8 mouse cellular contexts compared by ENCODE assay signal in genomic region chr4:148082257-148083044, GRCm38 (mm10). TPM values are rescaled to one million over a fixed set of nuclear protein-coding genes. Genes with fewer than 3 reads are reported as not detected.
DNase-seq lines count a peak whose midpoint lies in the region; ATAC-seq lines count a peak whose summit lies in the region.

No protein-coding gene starts in this region.

- intact Hi-C loops in left cerebral cortex, postnatal 4 days (cut with DNase I): no loop called here

- peaks cover 14% of the 10 kb centered on the region; the same call in 1 of the 2 replicates for H3K27me3 ChIP-seq in midbrain, embryonic 10.5 days (ENCODE audit: low read depth, poor library complexity, severe bottlenecking)
- no peaks in the 10 kb centered on the region for H3K27me3 ChIP-seq in midbrain, embryonic 16.5 days (ENCODE audit: control insufficient read depth, insufficient read depth, low read depth, low read length)
- H3K27me3 ChIP-seq in heart, embryonic 11.5 days (ENCODE audit: control insufficient read depth, insufficient read depth, low read length): no peaks in the 10 kb centered on the region
- H3K27me3 ChIP-seq in midbrain, embryonic 14.5 days (ENCODE audit: control insufficient read depth, insufficient read depth, low read length): no peaks in the 10 kb centered on the region

- H3K27ac ChIP-seq in midbrain, embryonic 10.5 days (replicated peaks): no peak overlapping the region
- H3K27ac ChIP-seq in midbrain, embryonic 16.5 days (ENCODE audit: low read length): no peak overlapping the region
- no peak overlapping the region for H3K27ac ChIP-seq in heart, embryonic 11.5 days (ENCODE audit: low read depth, low read length)
- H3K27ac ChIP-seq in midbrain, embryonic 14.5 days (replicated peaks; ENCODE audit: low read depth, low read length): no peak overlapping the region

- no peak overlapping the region for H3K4me3 ChIP-seq in midbrain, embryonic 10.5 days
- no peak overlapping the region for H3K4me3 ChIP-seq in midbrain, embryonic 16.5 days (ENCODE audit: low read depth, low read length)
- H3K4me3 ChIP-seq in heart, embryonic 11.5 days (ENCODE audit: low read depth, low read length): no peak overlapping the region
- no peak overlapping the region for H3K4me3 ChIP-seq in midbrain, embryonic 14.5 days (replicated peaks; ENCODE audit: low read depth, low read length)

- peaks cover 49% of the 10 kb centered on the region for H3K4me1 ChIP-seq in midbrain, embryonic 10.5 days
- peaks cover 2% of the 10 kb centered on the region; the same call in 1 of the 2 replicates for H3K4me1 ChIP-seq in midbrain, embryonic 16.5 days (ENCODE audit: control insufficient read depth, insufficient read depth, low read length)
- peaks cover 29% of the 10 kb centered on the region for H3K4me1 ChIP-seq in heart, embryonic 11.5 days (ENCODE audit: control insufficient read depth, insufficient read depth, low read length)
- H3K4me1 ChIP-seq in midbrain, embryonic 14.5 days (ENCODE audit: control insufficient read depth, insufficient read depth, low read length): peaks cover 4% of the 10 kb centered on the region; the same call in 1 of the 2 replicates

- no peak for ATAC-seq in midbrain, embryonic 16.5 days
- peak; percentile 4; the same call in 1 of the 2 replicates for ATAC-seq in heart, embryonic 11.5 days (replicated peaks; ENCODE audit: insufficient number of reproducible peaks, low FRiP score, low TSS enrichment)
- ATAC-seq in midbrain, embryonic 14.5 days (ENCODE audit: low FRiP score, low TSS enrichment): no peak

- no peaks in the 10 kb centered on the region for H3K9me3 ChIP-seq in midbrain, embryonic 10.5 days (replicated peaks)
- H3K9me3 ChIP-seq in midbrain, embryonic 16.5 days (replicated peaks; ENCODE audit: control insufficient read depth, low read length, poor library complexity, severe bottlenecking): no peaks in the 10 kb centered on the region
- no peaks in the 10 kb centered on the region for H3K9me3 ChIP-seq in heart, embryonic 11.5 days (replicated peaks; ENCODE audit: control insufficient read depth, low read length)
- H3K9me3 ChIP-seq in midbrain, embryonic 14.5 days (ENCODE audit: control insufficient read depth, low read length): no peaks in the 10 kb centered on the region

- H3K9ac ChIP-seq in midbrain, embryonic 16.5 days (ENCODE audit: low read depth, low read length): no peak overlapping the region
- no peak overlapping the region for H3K9ac ChIP-seq in heart, embryonic 11.5 days (ENCODE audit: low read depth, low read length)
- no peak overlapping the region for H3K9ac ChIP-seq in midbrain, embryonic 14.5 days (replicated peaks; ENCODE audit: low read length)

- H3K4me2 ChIP-seq in midbrain, embryonic 16.5 days (ENCODE audit: low read length): no peak overlapping the region
- no peak overlapping the region for H3K4me2 ChIP-seq in heart, embryonic 11.5 days
- no peak overlapping the region for H3K4me2 ChIP-seq in midbrain, embryonic 14.5 days (ENCODE audit: low read length)

- 60% methylated on average over 12 of the region's 12 CpGs for WGBS in midbrain, embryonic 10.5 days
- WGBS in midbrain, embryonic 16.5 days: 54% methylated on average over 12 of the region's 12 CpGs
- WGBS in heart, embryonic 11.5 days (ENCODE audit: insufficient replicate concordance): 41% methylated on average over 12 of the region's 12 CpGs
- WGBS in midbrain, embryonic 14.5 days: 58% methylated on average over 12 of the region's 12 CpGs

- DNase-seq in midbrain, embryonic 10.5 days (ENCODE audit: low spot score): peak; percentile 64
- peak; percentile 25 for DNase-seq in Muller cell, postnatal 12 days (ENCODE audit: inconsistent ontology term)
- DNase-seq in cerebellum, postnatal 36 days: peak; percentile 51 to 55
- DNase-seq in left cerebral cortex, postnatal 4 days: peak; percentile 71
- peak; percentile 71 for DNase-seq in midbrain, embryonic 14.5 days
- peak; percentile 86 for DNase-seq in thymus, postnatal 4 days

- peaks cover 30% of the 10 kb centered on the region for H3K36me3 ChIP-seq in midbrain, embryonic 10.5 days
- H3K36me3 ChIP-seq in midbrain, embryonic 16.5 days (ENCODE audit: control insufficient read depth, insufficient read depth, low read length): no peaks in the 10 kb centered on the region
- peaks cover 4% of the 10 kb centered on the region; the same call in 1 of the 2 replicates for H3K36me3 ChIP-seq in heart, embryonic 11.5 days (ENCODE audit: control insufficient read depth, insufficient read depth, low read length)
- H3K36me3 ChIP-seq in midbrain, embryonic 14.5 days (ENCODE audit: control insufficient read depth, insufficient read depth, low read length): no peaks in the 10 kb centered on the region

RNA-seq across cellular contexts. Expression of gene Agtrap, which starts 5.4 kb away (rescaled TPM):
- 16.4 and 17.4 TPM in 2 replicates for polyA plus RNA-seq in midbrain, embryonic 10.5 days (2016; fragmentation: Nextera tagmentation; extraction: Ambion mirVana)
- 7.7 and 8.1 TPM in 2 replicates for polyA plus RNA-seq in midbrain, embryonic 16.5 days (2015; fragmentation: Nextera tagmentation; extraction: Ambion mirVana)
- 12.7 and 17.6 TPM in 2 replicates for polyA plus RNA-seq in heart, embryonic 11.5 days (2014; fragmentation: Nextera tagmentation; extraction: Ambion mirVana)
- total RNA-seq in left cerebral cortex, postnatal 4 days (2021): 1 to 10 TPM; 4.2 to 4.6 TPM
- polyA plus RNA-seq in midbrain, embryonic 14.5 days (2014; fragmentation: Nextera tagmentation; extraction: Ambion mirVana): 3.7 and 6.3 TPM in 2 replicates

RNA-seq across cellular contexts. Expression of gene Mthfr, which starts 43.6 kb away (rescaled TPM):
- polyA plus RNA-seq in midbrain, embryonic 10.5 days (2016; fragmentation: Nextera tagmentation; extraction: Ambion mirVana): 25.4 and 33.3 TPM in 2 replicates
- polyA plus RNA-seq in midbrain, embryonic 16.5 days (2015; fragmentation: Nextera tagmentation; extraction: Ambion mirVana): 21.5 and 22.2 TPM in 2 replicates
- 8.9 and 10.4 TPM in 2 replicates for polyA plus RNA-seq in heart, embryonic 11.5 days (2014; fragmentation: Nextera tagmentation; extraction: Ambion mirVana)
- total RNA-seq in left cerebral cortex, postnatal 4 days (2021): 10 to 100 TPM; 17.5 to 18.4 TPM
- 16.9 and 25.4 TPM in 2 replicates for polyA plus RNA-seq in midbrain, embryonic 14.5 days (2014; fragmentation: Nextera tagmentation; extraction: Ambion mirVana)

RNA-seq across cellular contexts. Expression of gene Clcn6, which starts 43.8 kb away (rescaled TPM):
- 15.6 and 20.4 TPM in 2 replicates for polyA plus RNA-seq in midbrain, embryonic 10.5 days (2016; fragmentation: Nextera tagmentation; extraction: Ambion mirVana)
- 36.5 and 36.9 TPM in 2 replicates for polyA plus RNA-seq in midbrain, embryonic 16.5 days (2015; fragmentation: Nextera tagmentation; extraction: Ambion mirVana)
- 6.3 and 7.3 TPM in 2 replicates for polyA plus RNA-seq in heart, embryonic 11.5 days (2014; fragmentation: Nextera tagmentation; extraction: Ambion mirVana)
- 10 to 100 TPM; 86.1 to 86.6 TPM for total RNA-seq in left cerebral cortex, postnatal 4 days (2021)
- polyA plus RNA-seq in midbrain, embryonic 14.5 days (2014; fragmentation: Nextera tagmentation; extraction: Ambion mirVana): 26.4 and 26.9 TPM in 2 replicates

RNA-seq across cellular contexts. Expression of gene Mad2l2, which starts 47.7 kb away (rescaled TPM):
- polyA plus RNA-seq in midbrain, embryonic 10.5 days (2016; fragmentation: Nextera tagmentation; extraction: Ambion mirVana): 72.6 and 85.2 TPM in 2 replicates
- 98.2 and 100 TPM in 2 replicates for polyA plus RNA-seq in midbrain, embryonic 16.5 days (2015; fragmentation: Nextera tagmentation; extraction: Ambion mirVana)
- 45.3 and 47.2 TPM in 2 replicates for polyA plus RNA-seq in heart, embryonic 11.5 days (2014; fragmentation: Nextera tagmentation; extraction: Ambion mirVana)
- 10 to 100 TPM; 53.0 to 55.4 TPM for total RNA-seq in left cerebral cortex, postnatal 4 days (2021)
- polyA plus RNA-seq in midbrain, embryonic 14.5 days (2014; fragmentation: Nextera tagmentation; extraction: Ambion mirVana): 122 and 133 TPM in 2 replicates

RNA-seq across cellular contexts. Expression of gene Draxin, which starts 48.0 kb away (rescaled TPM):
- 5.3 and 7.5 TPM in 2 replicates for polyA plus RNA-seq in midbrain, embryonic 10.5 days (2016; fragmentation: Nextera tagmentation; extraction: Ambion mirVana)
- polyA plus RNA-seq in midbrain, embryonic 16.5 days (2015; fragmentation: Nextera tagmentation; extraction: Ambion mirVana): 11.8 and 11.9 TPM in 2 replicates
- polyA plus RNA-seq in heart, embryonic 11.5 days (2014; fragmentation: Nextera tagmentation; extraction: Ambion mirVana): 0.06 and 0.16 TPM in 2 replicates
- total RNA-seq in left cerebral cortex, postnatal 4 days (2021): 10 to 100 TPM; 41.9 to 46.4 TPM
- 21.8 and 24.7 TPM in 2 replicates for polyA plus RNA-seq in midbrain, embryonic 14.5 days (2014; fragmentation: Nextera tagmentation; extraction: Ambion mirVana)

Comparison
In these comparisons a context has a peak if more than half of its experiments do, and no peak if none do; other contexts are left out.
1. DNase-seq: peak in every context shown above with its lines; median percentile 86 in thymus, postnatal 4 days; 71 in left cerebral cortex, postnatal 4 days; 71 in midbrain, embryonic 14.5 days; 64 in midbrain, embryonic 10.5 days; 53 in cerebellum, postnatal 36 days; 25 in Muller cell, postnatal 12 days.